Mouse (Mus musculus) G1E (cell line): ENCODE measurements around the gene 4933424G06Rik.

Experiments used
- CTCF ChIP-seq: IDR thresholded peaks from 2 replicates; pipeline ENCODE4 v1.5.1; 2012; ENCODE audit warnings: low read depth, low read length, inconsistent platforms, mixed read lengths
- GATA1 ChIP-seq: IDR thresholded peaks from 2 replicates; pipeline ENCODE4 v1.6.1; 2012; ENCODE audit warnings: borderline replicate concordance, low read length, inconsistent platforms, mixed read lengths
- GATA2 ChIP-seq: IDR thresholded peaks from 2 replicates; pipeline ENCODE4 v1.6.1; 2012; ENCODE audit warnings: low read depth, low read length, inconsistent platforms, borderline replicate concordance
- POLR2AphosphoS5 ChIP-seq: IDR thresholded peaks from 2 replicates; pipeline ENCODE4 v1.6.1; 2012; ENCODE audit warnings: low read depth, low read length, inconsistent platforms; ENCODE audit not compliant: insufficient replicate concordance
- TAL1 ChIP-seq: conservative IDR thresholded peaks from 2 replicates; pipeline ENCODE4 v1.6.1; 2012; ENCODE audit warnings: low read depth, low read length, inconsistent platforms, mixed read lengths

- TF ChIP-seq CTCF (no peak), GATA1 (no peak), POLR2AphosphoS5 (no peak), GATA2 (no peak), TAL1 (no peak)
Observed at GRCm38 (mm10) chr1:36797481-36797880, 87.5 kb downstream of the 4933424G06Rik start.
